Mouse (Mus musculus) kidney, postnatal 4 days (tissue): ENCODE measurements around the gene Arhgap8.

Source experiments
- DNase-seq, 2 experiments: peaks; one replicate each; pipeline ENCODE4 v3.0.0; 2021; ENCODE audit warnings: mixed read lengths in 2 of 2

Arhgap8 gene

DNA sequence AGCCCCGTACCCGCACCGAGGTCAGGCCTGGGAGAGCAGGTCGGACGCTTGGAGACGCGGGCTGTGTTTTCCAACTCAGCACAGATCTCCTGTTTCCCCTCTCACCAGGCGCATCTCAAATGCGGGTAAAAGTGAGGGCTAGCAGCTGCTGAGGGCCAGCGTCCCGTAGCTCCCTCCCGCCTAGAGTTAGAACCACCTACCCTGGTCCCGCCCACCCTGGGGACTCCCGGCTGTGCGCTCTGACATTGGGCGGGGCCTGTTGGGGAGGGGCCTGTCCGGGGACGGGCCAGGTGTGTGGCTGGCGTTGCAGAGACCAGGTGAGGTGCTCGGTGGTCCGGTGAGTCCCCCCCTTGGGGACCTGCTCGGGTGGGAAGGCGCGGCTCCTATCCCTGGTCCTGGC, at the start of gene Arhgap8:
Gene Arhgap8 (plus strand): TSS at position 262 of the 400 bp plus-strand sequence.
- peak; percentile 77 to 85 for DNase-seq

DNA sequence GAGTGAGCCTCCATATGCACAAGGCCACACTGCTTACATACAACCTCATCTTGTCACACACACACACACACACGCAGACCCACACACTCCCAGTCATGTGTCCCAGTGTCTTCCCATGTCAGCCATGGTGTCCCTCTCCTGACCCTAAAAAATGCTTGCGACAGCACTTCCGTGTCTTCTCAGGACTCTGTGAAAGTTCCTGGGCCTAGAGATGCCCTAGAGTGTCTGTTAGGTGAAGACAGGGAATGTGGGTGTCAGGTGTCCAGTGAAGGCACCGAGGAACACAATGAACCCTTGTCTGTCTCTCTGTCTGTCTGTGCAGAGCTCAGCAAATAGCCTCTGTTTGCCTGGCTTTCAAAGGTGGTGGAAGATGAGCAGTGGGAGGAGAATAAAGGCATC, 49.2 kb upstream of the Arhgap8 start:
- no peak for DNase-seq

DNA sequence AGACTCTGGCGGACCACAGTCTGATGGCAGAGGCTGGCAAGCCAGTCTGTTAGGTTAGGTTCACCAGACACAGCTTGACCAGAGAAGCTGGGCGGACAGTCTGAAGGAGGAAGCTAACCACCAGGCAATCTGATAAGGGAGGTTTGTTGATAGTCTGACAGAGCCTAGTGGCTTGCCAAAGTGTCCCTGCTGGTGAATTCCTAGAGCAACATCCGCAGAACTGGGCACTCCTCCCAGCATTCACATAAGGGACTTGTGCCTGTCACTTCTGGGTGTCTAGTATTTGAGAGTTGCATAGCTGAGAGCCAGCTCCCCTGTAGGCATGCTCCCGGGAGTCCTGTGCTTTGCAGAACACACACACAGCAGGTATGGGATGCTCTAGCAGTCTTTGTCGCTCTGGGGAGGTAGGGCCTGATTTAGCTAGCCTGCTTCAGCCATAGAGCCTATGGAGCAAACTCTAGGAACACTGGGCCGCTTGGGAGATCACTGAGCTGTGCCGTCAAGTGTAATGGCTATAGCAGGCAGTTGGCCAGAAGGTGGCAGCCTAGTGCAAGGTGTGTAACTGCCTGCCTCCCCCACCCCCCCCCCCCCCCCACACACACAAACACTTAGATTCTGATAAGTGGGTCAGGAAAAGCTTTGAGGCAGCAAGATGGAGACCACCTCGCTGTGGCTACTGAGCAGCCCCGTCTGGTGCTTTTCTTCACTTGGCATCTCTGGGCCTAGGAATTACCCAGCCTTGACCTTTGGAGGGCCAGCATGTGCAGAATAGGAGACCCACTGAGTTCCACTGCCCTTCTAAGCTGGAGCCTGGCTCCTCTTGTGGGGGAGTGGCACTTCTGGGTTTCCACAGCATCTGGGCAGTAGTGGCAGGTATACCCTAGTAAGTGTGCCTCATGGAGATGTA, 48.2 kb upstream of the Arhgap8 start:
- peak; percentile 83 to 88 for DNase-seq

DNA sequence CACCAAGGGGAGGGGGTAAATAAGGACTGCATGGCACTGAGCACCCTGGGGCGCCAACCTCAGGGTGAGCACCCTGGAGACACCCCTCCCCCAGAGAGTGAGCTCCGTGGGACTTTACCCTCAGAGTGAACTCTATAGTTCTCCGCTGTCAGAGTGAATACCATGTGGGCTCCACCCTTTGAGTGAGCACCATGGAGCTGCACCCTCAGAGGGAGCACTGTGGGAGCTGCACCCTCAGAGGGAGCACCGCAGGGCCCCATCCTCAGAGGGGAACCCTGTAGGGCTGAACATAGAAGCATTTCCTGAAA, 47.6 kb upstream of the Arhgap8 start:
- DNase-seq: no peak

DNA sequence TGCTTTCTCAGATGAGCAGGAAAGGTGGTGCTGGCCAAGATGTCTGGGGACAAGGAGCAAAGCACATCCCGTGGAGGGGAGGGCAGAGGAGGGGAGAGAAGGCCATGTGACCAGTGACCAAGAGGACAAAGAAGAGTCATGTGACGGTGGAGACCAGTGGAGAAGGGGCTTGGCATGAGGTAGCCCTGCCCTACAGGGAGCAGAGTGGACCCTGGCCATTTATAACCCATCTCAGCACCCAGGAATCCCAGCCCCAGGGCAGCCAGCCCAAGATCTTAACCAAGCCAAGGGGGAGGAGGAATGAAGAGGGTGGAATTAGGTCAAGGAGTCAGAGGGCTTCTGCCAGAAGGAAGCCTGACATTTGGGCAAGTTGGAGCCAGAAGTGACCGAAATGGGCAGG, 47.2 kb upstream of the Arhgap8 start:
- DNase-seq: peak in 1 of 2 experiments; percentile 65

DNA sequence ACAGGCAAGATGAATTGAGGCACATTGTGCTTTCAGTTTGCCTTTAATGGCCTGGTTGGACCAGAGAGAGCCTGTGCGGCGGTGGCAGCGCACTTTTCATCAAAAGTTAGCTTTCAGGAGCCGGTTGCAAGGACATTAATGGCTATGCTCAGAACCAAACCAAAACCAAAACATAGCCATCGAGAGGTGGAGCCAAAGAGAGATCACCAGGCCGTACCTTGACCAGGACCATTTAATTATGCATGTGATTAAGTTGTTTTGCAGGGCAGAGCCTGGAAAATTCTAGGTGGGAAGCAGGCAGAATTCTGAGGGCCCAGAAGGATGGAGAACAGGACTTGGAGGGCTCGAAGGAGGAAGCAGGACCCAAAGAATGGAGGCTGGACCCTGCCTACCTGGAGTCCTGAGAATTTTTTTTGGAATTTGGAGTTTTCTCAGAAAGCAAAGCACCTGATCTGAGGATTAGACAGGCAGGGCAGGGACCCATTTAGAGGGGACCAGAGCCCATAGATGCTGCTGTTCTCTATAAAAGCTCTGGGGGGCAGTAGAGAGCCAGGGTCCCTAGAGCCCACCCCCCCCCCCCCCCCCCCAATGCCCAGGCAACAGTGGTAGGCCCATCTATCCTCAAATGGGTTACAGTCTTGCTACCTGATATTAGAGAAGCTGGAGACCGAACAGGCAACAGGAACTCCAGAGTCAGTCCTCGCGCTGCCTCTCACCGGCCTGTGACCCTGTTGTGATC, 45.4 kb upstream of the Arhgap8 start:
- no peak for DNase-seq

DNA sequence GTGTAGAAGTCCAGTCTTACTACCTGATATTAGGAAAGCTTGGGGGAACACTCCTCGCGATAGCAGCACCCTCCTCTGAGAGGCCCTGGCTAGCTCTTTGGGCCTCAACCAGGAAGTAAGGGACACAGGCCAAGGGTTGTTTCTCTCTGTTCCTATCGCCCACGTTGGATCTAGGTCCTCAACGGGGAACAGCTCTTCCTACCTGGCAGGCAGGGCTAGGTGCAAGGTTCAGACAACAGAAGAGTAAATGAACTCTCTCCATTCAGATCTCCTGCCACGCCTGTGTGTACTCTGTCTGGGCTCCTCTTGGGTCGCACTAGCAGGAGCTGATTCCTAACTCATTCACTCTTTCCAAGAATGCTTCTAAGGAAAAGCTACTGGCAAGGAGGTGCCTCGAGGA, 44.5 kb upstream of the Arhgap8 start:
- no peak for DNase-seq

DNA sequence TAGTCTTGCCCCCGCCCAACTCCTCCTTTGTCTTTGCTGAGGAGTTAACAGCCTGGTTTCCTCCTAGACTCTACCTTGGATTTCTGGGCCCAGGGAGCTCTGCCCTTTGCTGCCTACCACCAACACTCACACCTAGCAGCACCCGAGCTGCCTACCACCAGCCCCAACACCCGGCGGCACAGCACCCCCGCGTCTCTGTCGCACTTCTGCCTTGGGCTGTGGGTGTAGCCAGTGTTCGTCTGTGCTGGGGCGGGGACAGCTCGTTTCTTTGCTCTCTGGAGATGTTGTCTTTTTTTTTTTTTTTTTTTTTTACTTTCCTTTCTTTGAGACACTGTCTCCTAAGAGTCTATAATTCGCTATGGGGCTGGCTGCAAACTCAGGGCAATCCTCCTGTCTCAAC, 41.9 kb upstream of the Arhgap8 start:
- no peak for DNase-seq

DNA sequence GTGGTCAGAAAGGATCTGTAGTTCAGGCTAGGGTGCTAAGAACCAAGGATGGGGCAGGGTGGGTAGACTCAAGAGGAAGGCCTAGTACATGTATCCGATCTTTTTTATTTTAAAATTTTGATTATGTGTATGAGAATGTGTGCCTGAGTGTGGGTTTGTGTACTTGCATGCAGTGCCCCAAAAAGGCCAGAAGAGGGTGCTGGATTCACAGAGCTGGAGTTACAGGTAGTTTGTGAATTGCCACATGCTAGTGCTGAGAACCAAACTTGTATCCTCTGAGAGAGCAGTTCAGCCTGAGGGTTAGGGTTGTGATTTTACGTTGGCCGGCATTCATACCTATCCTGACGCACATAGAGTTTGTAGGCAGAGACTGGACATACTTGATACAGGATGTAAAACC, 40.8 kb upstream of the Arhgap8 start:
- no peak for DNase-seq

DNA sequence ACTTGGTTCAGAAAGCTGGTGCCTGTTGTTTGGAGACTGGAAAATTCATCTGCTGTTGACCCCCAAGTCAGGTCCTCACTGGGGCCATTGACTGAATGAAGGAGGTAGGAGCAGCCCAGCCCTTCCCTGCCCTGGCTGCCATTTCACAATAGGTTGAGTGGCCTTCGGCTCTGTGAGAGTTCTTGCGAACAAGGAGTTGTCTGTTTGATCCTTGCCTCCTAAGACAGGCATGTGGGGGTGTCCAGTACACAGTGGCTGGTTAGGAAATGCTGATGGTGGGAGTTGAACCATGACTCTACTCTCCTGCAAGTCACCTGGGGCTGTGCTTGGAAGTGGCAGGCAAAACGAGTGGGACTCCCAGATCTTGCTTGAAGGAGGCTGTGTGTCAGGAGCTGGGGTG, 40.1 kb upstream of the Arhgap8 start:
- no peak for DNase-seq

DNA sequence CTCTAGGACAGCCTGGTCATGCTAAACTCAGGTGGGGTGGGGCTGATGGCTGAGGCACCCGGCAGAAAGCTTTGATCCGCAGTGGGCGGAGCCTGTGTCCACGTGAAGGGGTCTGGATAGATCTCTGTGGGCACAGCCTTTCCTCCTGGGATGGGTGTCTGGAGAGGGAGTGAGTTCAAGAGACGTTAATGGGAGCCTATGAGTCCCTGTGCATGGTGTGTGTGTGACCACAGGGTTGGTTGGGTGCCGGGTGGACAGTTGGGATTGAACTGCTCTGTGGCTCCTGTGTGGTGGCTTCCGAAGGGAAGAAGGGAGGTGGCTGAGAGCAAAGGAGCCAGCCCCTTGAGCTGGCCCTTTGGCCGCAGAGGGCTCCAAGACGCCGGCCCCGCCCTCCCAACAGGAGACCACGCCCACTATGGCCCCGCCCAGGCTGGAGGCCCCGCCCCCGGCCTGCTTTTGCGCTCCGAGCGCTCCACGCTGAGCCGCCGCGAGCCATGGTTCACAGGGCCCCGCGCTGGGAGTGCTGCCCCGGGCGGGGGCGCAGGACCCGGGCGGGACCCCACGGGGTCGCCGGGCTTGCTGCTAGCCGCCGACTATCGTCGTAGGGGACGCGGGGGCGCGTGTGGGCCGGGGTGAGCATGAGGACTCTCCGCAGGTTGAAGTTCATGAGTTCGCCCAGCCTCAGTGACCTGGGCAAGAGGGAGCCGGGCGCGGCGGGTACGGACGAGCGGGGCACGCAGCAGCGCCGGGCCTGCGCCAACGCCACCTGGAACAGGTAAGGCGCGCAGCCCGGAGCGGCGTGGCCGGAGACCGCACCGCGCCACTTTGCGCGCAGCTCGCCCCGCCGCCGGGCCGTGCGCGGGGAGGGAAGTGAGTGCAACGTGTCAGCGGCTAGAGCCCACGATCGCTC, 39.1 kb upstream of the Arhgap8 start:
- DNase-seq: peak; percentile 97 to 98

DNA sequence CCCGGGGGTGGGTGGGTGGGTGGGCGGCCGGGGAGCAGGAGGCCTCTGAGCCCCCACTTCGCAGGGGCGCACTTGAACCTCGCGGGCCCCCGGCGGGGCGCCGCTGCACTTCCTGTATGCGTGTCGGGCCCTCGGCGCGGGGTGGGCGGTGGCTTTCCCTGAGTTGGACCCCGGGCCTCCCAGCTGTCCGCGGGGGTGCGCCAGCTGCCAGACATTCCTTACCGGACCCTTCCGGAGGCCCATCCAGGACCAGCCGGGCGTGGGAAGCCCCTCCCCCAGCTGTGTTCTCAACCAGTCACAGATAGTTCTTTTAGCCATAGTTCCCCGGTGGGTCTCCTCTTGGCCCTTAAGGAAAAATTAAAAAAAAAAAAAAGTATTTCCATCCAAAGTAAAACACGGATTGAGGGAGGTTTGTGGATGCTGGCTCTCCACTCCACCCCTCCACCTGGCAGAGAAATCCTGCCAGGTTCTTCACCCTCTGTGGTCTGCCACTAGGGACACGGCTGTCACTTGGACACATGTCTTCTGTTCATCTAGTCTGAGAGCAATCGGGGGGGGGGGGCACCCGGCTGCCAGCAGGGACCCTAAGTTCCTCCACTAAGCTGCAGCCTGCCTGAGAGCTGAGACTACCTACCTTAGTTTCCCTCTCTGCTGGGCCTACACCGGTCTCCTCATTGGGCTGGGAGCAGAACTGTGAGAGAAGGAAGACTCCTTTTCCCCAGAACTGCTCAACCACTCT, 38.2 kb upstream of the Arhgap8 start:
- DNase-seq: peak; percentile 89 to 93

DNA sequence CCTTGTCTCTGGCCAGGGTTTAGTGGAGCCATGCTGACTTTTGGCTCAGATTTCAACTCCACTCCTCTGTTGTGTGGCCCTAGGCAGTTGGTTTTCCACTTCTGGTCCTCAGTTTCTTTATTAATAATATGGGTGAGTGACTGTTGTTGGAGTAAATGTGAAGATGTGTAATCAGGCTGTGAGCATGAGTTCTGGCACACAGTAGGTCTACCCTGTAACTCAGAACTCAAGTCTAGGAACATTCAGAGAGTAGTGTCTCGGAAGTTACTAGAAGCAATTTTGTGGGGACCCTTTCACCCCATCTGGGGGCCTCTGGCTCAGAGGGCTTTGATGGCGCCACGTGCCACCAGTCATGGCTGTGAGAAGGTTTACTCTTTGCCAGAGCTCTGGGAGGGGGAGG, 37.6 kb upstream of the Arhgap8 start:
- DNase-seq: no peak

DNA sequence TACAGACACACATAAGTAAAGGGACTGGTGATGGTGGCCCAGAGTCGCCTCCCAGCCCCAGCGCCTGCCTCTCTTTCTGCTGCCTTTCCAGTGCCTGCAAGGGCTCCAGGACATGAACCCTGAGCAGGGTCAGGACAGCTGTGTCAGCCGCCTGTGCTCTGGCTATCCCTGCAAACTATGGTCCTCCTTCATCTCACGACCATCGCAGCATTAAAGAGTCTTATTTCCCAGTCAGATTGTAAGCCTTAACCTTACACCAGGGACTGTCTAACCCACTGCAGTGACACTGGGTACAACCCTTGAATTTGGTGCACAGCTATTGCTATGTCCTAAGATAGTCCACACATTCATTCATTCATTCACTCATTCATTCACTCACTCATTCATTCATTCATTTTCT, 37.0 kb upstream of the Arhgap8 start:
- no peak for DNase-seq

DNA sequence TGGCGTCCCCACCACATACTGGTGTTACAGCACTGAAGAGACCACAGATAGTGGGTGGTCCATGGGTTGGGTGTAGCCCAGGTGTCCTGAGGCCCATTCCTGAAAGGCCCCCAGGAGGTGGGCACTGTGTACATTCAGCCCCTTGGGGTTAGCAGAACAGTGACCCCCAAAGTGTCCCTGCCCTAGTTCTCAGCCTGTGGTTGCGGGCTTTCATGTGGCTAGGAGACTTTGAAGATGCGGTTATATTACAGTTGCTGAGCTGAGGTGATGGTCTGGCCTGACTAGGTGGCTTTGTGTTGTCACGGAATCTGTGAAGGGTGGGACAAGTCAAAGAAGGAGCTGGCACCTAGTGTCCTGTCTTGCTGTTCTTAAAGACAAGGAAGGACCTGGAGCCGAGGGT, 35.3 kb upstream of the Arhgap8 start:
- no peak for DNase-seq

DNA sequence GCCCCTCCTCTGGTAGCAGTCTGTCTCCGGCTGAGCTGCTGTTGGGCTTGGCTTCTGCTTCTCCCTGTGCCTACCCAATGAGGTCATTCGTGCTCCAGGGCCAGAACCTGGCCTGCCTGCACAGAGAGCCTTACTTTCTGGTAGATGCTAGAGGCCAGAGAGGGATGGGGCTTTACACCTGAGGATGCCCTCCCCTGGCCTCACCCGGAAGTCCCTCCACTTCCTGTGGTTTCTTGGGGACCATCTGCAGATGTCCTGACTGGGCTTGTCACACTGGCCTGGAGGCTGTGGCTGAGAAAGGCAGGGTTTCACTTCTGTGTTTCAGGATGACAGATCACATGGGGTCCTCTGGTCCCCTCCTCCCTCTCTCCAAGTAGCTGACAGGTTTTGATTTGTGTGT, 34.4 kb upstream of the Arhgap8 start:
- DNase-seq: no peak

DNA sequence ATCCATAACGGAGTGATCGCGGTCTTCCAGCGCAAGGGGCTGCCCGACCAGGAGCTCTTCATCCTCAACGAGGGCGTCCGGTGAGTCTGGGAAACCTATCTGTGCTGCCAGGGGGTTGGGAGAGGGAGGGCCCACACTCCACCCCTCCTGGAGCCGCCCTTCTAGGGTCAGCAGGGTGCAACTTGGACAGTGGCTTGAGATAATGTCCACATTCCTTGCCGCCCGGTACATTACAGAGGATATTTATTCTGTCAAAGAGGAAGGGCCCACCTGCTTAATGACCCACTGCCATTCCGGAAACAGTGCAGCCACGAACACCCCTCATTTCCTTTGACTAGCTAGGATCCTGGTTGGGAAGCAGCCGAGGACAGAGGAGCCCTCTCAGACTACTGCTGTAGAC, 31.9 kb upstream of the Arhgap8 start:
- DNase-seq: no peak

DNA sequence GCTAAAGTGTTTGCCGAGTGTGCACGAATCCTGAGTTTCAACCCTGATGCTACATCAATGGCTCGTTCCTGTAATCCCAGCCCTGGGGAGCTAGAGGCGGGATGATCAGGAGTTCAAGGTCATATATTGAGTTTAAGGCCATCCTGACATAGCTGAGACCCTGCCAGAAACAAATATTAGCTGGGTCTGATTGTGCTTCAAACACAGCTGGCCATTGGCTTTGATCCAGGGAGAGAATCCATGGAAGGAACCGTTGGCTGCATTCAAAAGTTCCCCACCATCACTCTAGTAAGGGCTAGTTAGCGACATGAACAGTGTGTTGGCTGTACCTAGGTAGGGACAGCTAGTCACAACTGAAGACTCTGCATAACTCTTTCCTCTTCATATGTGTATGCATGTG, 30.5 kb upstream of the Arhgap8 start:
- no peak for DNase-seq

DNA sequence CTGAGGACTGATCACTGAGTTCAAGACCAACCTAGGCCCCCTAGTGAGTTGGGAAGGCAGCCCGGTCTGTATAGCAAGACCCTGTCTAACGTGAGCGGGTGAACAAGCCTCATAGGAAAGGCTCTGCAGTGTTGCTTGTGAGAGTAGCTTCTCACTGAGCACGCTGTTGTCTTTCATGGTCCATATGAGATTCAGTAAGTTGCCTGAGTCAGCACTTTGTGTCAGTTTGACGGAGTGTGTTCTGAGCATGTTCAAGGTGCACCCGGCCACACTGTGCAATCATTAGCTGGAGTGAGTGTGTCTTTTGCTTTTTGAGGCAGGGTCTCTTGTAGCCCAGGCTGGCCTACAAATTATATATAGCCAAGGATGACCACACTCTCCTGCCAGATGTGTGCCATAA, 28.3 kb upstream of the Arhgap8 start:
- DNase-seq: no peak

DNA sequence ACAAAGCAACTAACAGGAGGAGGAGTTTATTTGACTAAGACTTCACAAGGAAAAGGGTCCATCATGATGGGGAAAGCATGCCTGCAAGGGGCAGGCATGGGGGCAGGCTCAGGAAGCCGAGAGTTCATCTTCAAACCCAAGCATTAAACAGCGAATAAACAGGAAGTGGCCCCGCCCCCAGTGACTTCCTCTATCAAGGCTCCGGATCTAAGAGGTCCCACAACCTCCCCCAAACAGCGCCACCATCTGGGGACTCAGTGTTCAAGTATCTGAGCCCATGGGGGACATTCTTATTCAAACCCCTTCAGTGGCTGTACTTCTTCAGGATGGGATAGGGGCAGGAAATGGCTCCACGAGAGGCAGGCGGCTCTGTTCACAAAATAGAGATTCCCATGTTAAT, 27.2 kb upstream of the Arhgap8 start:
- DNase-seq: no peak

DNA sequence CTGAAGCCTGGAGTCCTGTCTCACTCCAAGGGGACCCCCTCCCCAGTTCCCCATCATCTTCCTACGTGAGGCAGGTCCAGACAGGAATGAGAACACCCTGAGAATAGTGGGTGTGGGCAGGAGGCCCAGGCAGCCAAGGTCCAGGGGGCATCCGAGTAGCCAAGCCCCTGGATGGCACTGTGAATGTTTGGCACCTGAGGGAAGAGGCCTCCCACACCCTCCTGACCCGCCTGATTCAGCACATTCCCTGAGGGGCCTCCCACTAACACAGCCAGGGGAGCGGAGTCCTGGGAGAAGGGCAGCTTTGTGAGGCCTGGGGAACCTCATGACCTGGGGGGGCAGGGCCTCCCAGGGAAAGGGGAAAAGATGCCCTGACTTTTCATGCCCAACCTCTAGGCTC, 23.8 kb upstream of the Arhgap8 start:
- peak; percentile 57 to 75 for DNase-seq

DNA sequence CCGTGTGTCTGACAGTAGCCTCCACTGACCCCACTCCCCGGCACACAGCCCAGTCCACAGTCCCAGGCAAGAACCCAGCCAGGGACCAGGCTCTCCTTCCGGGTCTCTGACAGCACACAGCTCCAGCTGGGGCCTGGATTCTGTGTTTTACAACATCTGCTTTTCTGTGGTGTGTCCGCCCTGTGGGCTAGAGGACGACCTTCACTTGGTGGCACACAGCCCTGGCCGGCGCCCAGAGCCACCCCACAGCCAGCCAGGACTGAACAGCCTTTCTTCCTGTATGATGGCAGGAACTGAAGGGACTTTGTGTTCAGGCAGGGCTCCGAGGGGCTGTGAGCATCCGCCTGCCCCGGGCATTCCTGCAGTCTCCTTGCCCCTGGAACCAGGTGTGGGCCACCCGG, 22.2 kb upstream of the Arhgap8 start:
- DNase-seq: no peak

DNA sequence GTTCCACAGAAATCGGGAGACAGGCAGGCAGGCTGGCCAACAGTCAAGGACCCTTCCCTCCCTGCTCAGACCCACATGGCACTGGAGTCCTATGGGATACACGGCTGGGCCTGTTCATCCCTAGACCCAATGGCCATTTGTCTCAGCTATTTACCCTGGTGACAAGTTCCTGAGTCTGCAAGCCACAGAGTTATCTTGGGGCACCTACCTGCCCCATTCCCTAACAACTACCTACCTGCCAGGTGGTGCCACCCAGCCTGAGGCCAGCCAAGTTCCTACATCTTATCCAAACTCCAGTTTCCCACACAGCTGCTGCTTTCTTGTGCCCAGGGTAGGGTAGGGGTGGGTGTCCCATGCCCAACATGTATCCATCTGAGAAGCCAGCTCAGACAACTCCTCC, 21.7 kb upstream of the Arhgap8 start:
- DNase-seq: no peak
